Mouse (Mus musculus): ENCODE data around the gene Pgr.

DNA sequence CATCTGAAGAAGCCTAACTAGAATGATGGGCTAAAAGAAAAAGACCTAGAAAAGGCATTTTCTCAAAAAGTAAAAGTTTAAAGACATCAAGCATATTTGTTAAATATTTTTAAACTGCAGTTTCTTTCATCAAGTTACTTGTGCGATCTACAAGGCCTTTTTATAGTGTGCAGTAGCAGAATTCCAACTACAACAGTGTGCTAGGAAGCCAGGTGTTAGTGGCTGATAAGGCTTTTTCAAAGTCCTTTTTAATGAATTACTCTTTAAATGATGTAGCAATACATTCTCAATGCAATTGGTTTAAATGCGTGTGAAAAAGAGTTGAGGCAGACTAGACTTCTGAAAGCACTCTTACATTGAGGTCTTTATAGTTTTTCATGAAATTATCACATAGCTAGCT is 42.2 kb upstream of the Pgr start:
- TF ChIP-seq POLR2A (IDR thresholded peaks at IDR 0.05; ENCODE audit: low read depth, low read length), result no peak
- no peak for TF ChIP-seq CTCF (IDR thresholded peaks at IDR 0.05; ENCODE audit: extremely low read depth, insufficient read length, insufficient replicate concordance, low read depth, low read length)
